Mouse (Mus musculus) C2C12 (cell line): ENCODE measurements at regions not wholly inside any gene's neighbourhood (a gene's known extent, or its start where the extent isn't known, plus 50 kb on each side); places are given as distances from the start of the nearest gene placed in this dataset.

Experiments
- H3K27me3 ChIP-seq: one replicate; pipeline ENCODE4 v1.6.1; 2011; ENCODE audit not compliant: control insufficient read depth, insufficient read depth, insufficient read length
- H3K36me3 ChIP-seq: one replicate; pipeline ENCODE4 v1.6.1; 2011; ENCODE audit not compliant: control insufficient read depth, insufficient read depth
- H3K4me3 ChIP-seq: one replicate; pipeline ENCODE4 v1.5.1; 2011; ENCODE audit warnings: mild to moderate bottlenecking, control low read depth; ENCODE audit not compliant: poor library complexity, insufficient read depth, severe bottlenecking
- H3K79me2 ChIP-seq: one replicate; pipeline ENCODE4 v1.6.1; 2011; ENCODE audit not compliant: control insufficient read depth, insufficient read depth
- H3K79me3 ChIP-seq: one replicate; pipeline ENCODE4 v1.6.1; 2011; ENCODE audit warnings: low read depth, control low read depth
- H3ac ChIP-seq: one replicate; pipeline ENCODE3; 2011; ENCODE audit warnings: low read depth; ENCODE audit not compliant: control insufficient read depth, insufficient read length
- CEBPB ChIP-seq: IDR thresholded peaks from one replicate; pipeline ENCODE4 v1.6.1; 2011; ENCODE audit warnings: low read depth, mild to moderate bottlenecking, control low read depth, moderate library complexity
- CTCF ChIP-seq: IDR thresholded peaks from one replicate; pipeline ENCODE4 v1.5.1; 2011; ENCODE audit not compliant: control insufficient read depth, insufficient read depth, insufficient read length
- FOSL1 ChIP-seq: IDR thresholded peaks from one replicate; pipeline ENCODE4 v1.8.0; 2011; ENCODE audit warnings: mild to moderate bottlenecking, low read length; ENCODE audit not compliant: poor library complexity, insufficient read depth, severe bottlenecking
- MAX ChIP-seq: IDR thresholded peaks from one replicate; pipeline ENCODE4 v1.6.1; 2011; ENCODE audit warnings: mild to moderate bottlenecking, control low read depth
- MYOD1 ChIP-seq: IDR thresholded peaks from one replicate; pipeline ENCODE4 v1.6.1; 2011; ENCODE audit warnings: low read depth; ENCODE audit not compliant: control insufficient read depth, insufficient read length
- MYOG ChIP-seq: IDR thresholded peaks from one replicate; pipeline ENCODE4 v1.6.1; 2011; ENCODE audit not compliant: control insufficient read depth, insufficient read length; ENCODE audit errors: extremely low read depth
- USF1 ChIP-seq: IDR thresholded peaks from one replicate; pipeline ENCODE4 v1.6.1; 2011; ENCODE audit warnings: low read depth, mild to moderate bottlenecking, control low read depth, moderate library complexity

- Histone ChIP-seq H3K4me3 (no peak overlapping the region), H3K79me2 (no peaks in the 10 kb centered on the region), H3ac (no peak overlapping the region), H3K36me3 (no peaks in the 10 kb centered on the region), H3K27me3 (no peaks in the 10 kb centered on the region), H3K79me3 (no peaks in the 10 kb centered on the region)
- TF ChIP-seq FOSL1, result no peak
- no peak for TF ChIP-seq MYOG
- TF ChIP-seq USF1, result no peak
- no peak for TF ChIP-seq MYOD1
- TF ChIP-seq CTCF, result no peak
- no peak for TF ChIP-seq CEBPB
- no peak for TF ChIP-seq MAX
Measured at GRCm38 (mm10) chr9:23115026-23115425, 107.8 kb upstream of the Bmper start.

- Histone ChIP-seq H3K79me3 (no peaks in the 10 kb centered on the region), H3K79me2 (no peaks in the 10 kb centered on the region), H3K27me3 (no peaks in the 10 kb centered on the region), H3K4me3 (no peak overlapping the region), H3K36me3 (no peaks in the 10 kb centered on the region), H3ac (no peak overlapping the region)
- no peak for TF ChIP-seq FOSL1
- TF ChIP-seq MAX, result no peak
- TF ChIP-seq MYOD1, result no peak
- no peak for TF ChIP-seq CEBPB
- TF ChIP-seq USF1, result no peak
- no peak for TF ChIP-seq CTCF
- TF ChIP-seq MYOG, result no peak
Measured at GRCm38 (mm10) chr9:23115540-23115939, 107.3 kb upstream of the Bmper start.

DNA sequence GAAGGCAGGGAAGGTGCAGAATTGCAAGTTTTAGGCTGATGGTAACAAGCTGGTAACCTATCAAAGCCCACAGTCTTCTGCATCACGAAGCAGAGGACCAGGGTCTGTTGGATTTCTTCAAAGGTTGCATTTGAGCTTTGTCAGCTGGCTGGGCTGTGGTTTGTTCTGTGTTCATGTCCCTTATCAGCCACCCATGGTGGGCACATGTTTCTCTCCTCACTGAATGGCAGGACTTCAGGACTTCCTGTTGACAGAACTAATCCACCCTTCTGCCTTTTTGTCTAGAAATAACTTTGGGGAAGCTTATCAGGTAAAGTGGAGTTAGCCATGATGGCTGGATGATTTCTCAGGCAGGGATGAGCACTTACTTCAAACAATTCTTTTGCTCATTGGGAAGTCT lies 106.6 kb upstream of the Bmper start:
- Histone ChIP-seq H3K4me3 (no peak overlapping the region), H3K79me3 (no peaks in the 10 kb centered on the region), H3K36me3 (no peaks in the 10 kb centered on the region), H3K27me3 (no peaks in the 10 kb centered on the region), H3ac (no peak overlapping the region), H3K79me2 (no peaks in the 10 kb centered on the region)
- TF ChIP-seq CEBPB, result no peak
- no peak for TF ChIP-seq FOSL1
- TF ChIP-seq MAX, result no peak
- TF ChIP-seq USF1, result no peak
- no peak for TF ChIP-seq CTCF
- TF ChIP-seq MYOD1, result no peak
- TF ChIP-seq MYOG, result no peak

DNA sequence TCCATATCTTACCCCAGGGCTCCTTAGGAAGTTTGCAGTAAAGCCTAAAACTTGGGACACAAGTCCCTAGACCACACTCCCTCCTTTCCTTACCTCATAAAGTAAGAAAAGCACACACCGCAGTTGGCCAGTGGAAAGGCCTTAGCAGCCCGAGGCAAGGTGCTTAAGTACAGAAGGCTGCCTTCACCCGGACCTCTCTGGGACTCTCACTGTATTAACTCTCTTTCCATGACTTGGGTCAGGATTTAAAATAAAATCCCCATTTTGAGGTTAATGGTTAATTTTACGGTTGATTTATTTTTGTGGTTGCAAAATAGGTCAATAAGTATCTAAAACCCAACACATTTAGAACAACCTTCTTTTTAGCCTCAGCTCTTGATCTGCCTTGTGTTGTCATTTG lies 103.1 kb upstream of the Bmper start:
- no peak for TF ChIP-seq CTCF
- TF ChIP-seq FOSL1, result no peak
- TF ChIP-seq CEBPB, result no peak
- no peak for TF ChIP-seq MYOG
- no peak for TF ChIP-seq MYOD1
- no peak for TF ChIP-seq MAX
- TF ChIP-seq USF1, result no peak
- no peak overlapping the region for H3K4me3 ChIP-seq
- no peaks in the 10 kb centered on the region for H3K27me3 ChIP-seq
- H3ac ChIP-seq, result no peak overlapping the region
- no peaks in the 10 kb centered on the region for H3K36me3 ChIP-seq
- no peaks in the 10 kb centered on the region for H3K79me2 ChIP-seq
- no peaks in the 10 kb centered on the region for H3K79me3 ChIP-seq

- Histone ChIP-seq H3K79me3 (no peaks in the 10 kb centered on the region), H3K79me2 (no peaks in the 10 kb centered on the region), H3ac (no peak overlapping the region), H3K27me3 (no peaks in the 10 kb centered on the region), H3K4me3 (no peak overlapping the region), H3K36me3 (no peaks in the 10 kb centered on the region)
- no peak for TF ChIP-seq MYOD1
- TF ChIP-seq CEBPB, result peak; percentile 41
- no peak for TF ChIP-seq CTCF
Measured at GRCm38 (mm10) chr9:23120814-23121213, 102.1 kb upstream of the Bmper start.

GRCm38 (mm10) chr9:23122524-23122923 lies 100.4 kb upstream of the Bmper start:
- peak; percentile 61 for TF ChIP-seq CEBPB
- no peak for TF ChIP-seq FOSL1
- no peak for TF ChIP-seq MYOG
- no peak for TF ChIP-seq MAX
- TF ChIP-seq CTCF, result no peak
- no peak for TF ChIP-seq MYOD1
- TF ChIP-seq USF1, result no peak
- Histone ChIP-seq H3ac (no peak overlapping the region), H3K79me3 (no peaks in the 10 kb centered on the region), H3K36me3 (no peaks in the 10 kb centered on the region), H3K79me2 (no peaks in the 10 kb centered on the region), H3K27me3 (no peaks in the 10 kb centered on the region), H3K4me3 (no peak overlapping the region)
